9 mouse cellular contexts compared by ENCODE assay signal in the genomic region with DNA sequence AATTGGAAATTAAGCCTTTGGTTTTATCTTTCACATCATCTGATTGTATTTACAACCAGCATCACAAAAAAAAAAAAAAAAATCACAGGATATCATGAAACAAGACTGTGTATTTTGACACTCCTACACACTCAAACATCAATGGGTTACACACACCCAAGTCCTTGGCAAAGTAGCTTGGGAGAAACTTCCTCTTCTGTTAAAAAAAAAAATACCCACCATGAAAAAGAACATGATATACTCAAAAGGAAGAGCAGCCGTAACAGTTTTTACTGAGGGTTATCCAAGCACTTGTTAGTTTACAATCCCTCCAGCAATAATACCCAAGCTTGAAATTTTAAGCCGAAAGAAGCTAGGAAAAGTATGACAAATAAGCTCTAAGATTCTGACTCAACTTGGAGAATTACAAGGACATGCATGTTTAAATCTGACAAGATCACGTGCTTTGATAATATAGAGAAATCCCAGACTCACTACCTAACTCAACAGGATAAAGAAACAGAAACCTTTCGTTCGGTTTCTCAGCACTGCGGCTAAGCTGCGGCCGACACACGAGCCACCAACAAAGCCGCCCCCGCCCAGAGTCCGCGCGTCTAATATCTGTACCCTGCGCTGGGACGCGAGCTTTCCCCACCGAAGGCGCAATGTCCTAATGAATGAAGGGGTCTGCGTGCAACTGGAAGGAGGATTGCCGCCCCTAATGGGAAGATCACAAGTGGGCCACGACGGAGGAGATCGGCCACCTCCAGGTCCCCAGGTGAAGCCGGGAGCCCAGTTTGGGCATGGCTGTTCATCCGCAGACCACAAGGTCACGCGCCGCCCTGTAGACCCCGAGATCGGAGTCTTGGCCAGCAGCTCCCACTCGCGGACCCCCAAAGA. TPM values are rescaled to one million over a fixed set of nuclear protein-coding genes. Genes with fewer than 3 reads are reported as not detected.
DNase-seq lines count a peak whose midpoint lies in the region; ATAC-seq and TF ChIP-seq lines count a peak whose summit lies in the region.
"Had no signal": no experiment of that assay in that cellular context is flagged by ENCODE, and none has a peak within 500 bp of the region (broad histone marks: within the 10 kb centered on the region; RNA-seq: fewer than 3 reads in every experiment).

No protein-coding gene starts in this region.

- H3K27ac ChIP-seq in kidney, adult 2 months (ENCODE audit: insufficient read depth, low read depth, low read length), result 0 out of 2 replicates have a peak overlapping the region, but pooled peaks have one; percentile 1
- H3K27ac ChIP-seq in ES-Bruce4 (ENCODE audit: insufficient read depth, low read length), result peak overlapping the region; percentile 24; the same call in 1 of the 2 replicates
- H3K27ac ChIP-seq in hindbrain, postnatal 0 days, result peak overlapping the region; percentile 94
- peak overlapping the region; percentile 92 for H3K27ac ChIP-seq in midbrain, embryonic 12.5 days (replicated peaks)

- H3K9me3 ChIP-seq in ES-Bruce4 (replicated peaks; ENCODE audit: control insufficient read depth, insufficient read depth, low read length, poor library complexity, severe bottlenecking), result no peaks in the 10 kb centered on the region
- no peaks in the 10 kb centered on the region for H3K9me3 ChIP-seq in hindbrain, postnatal 0 days (ENCODE audit: low read length)
- no peaks in the 10 kb centered on the region for H3K9me3 ChIP-seq in midbrain, embryonic 12.5 days

- no peak for TF ChIP-seq CTCF in kidney, adult 2 months (conservative IDR thresholded peaks at IDR 0.05; ENCODE audit: insufficient read depth, insufficient read length, low read depth, low read length)
- no peak for TF ChIP-seq CTCF in ES-Bruce4 (IDR thresholded peaks at IDR 0.05; ENCODE audit: low read depth, low read length)
- no peak for TF ChIP-seq CTCF in hindbrain, postnatal 0 days (IDR thresholded peaks at IDR 0.05; ENCODE audit: low read depth)

- no peaks in the 10 kb centered on the region; the same call in 1 of the 2 replicates for H3K36me3 ChIP-seq in kidney, adult 2 months (ENCODE audit: control insufficient read depth, insufficient read depth, low read length)
- peaks cover 65% of the 10 kb centered on the region for H3K36me3 ChIP-seq in ES-Bruce4 (ENCODE audit: control insufficient read depth, insufficient read depth, low read length, poor library complexity, severe bottlenecking)
- H3K36me3 ChIP-seq in hindbrain, postnatal 0 days (ENCODE audit: insufficient read depth, low read length), result peaks cover 54% of the 10 kb centered on the region
- H3K36me3 ChIP-seq in midbrain, embryonic 12.5 days, result peaks cover 65% of the 10 kb centered on the region

- H3K9ac ChIP-seq in ES-Bruce4 (ENCODE audit: low read depth, poor library complexity, severe bottlenecking), result peak overlapping the region; percentile 99
- peak overlapping the region; percentile 83 for H3K9ac ChIP-seq in hindbrain, postnatal 0 days (replicated peaks; ENCODE audit: low read length)
- peak overlapping the region; percentile 92 for H3K9ac ChIP-seq in midbrain, embryonic 12.5 days (replicated peaks)

- H3K4me1 ChIP-seq in kidney, adult 2 months (ENCODE audit: control insufficient read depth, insufficient read depth, low read length), result peaks cover 5% of the 10 kb centered on the region
- H3K4me1 ChIP-seq in ES-Bruce4 (ENCODE audit: control insufficient read depth, insufficient read depth, low read length), result peaks cover 3% of the 10 kb centered on the region
- H3K4me1 ChIP-seq in hindbrain, postnatal 0 days (ENCODE audit: insufficient read depth, low read length), result peaks cover 15% of the 10 kb centered on the region
- H3K4me1 ChIP-seq in midbrain, embryonic 12.5 days, result peaks cover 42% of the 10 kb centered on the region

- TF ChIP-seq POLR2A in kidney, adult 2 months (IDR thresholded peaks at IDR 0.05; ENCODE audit: low read depth, low read length), result no peak
- TF ChIP-seq POLR2A in ES-Bruce4 (IDR thresholded peaks at IDR 0.05; ENCODE audit: insufficient read depth, low read length), result no peak

- no peak; the same call in 1 of the 2 replicates for ATAC-seq in hindbrain, postnatal 0 days
- ATAC-seq in midbrain, embryonic 12.5 days (ENCODE audit: low FRiP score, low read depth), result peak; percentile 1; the same call in 1 of the 2 replicates

- H3K27me3 ChIP-seq in kidney, adult 2 months (replicated peaks; ENCODE audit: control insufficient read depth, insufficient read depth, low read length), result no peaks in the 10 kb centered on the region
- H3K27me3 ChIP-seq in ES-Bruce4 (ENCODE audit: control insufficient read depth, insufficient read depth, low read length, poor library complexity, severe bottlenecking), result no peaks in the 10 kb centered on the region
- no peaks in the 10 kb centered on the region for H3K27me3 ChIP-seq in hindbrain, postnatal 0 days (ENCODE audit: insufficient read depth, low read length)
- H3K27me3 ChIP-seq in midbrain, embryonic 12.5 days, result no peaks in the 10 kb centered on the region

- DNase-seq in kidney, adult 2 months, result peak; percentile 16
- DNase-seq in kidney, adult 8-10 months, result no peak
- DNase-seq in embryo, embryonic 10.5 days (ENCODE audit: low spot score), result peak; percentile 58
- DNase-seq in hindbrain, postnatal 0 days (ENCODE audit: low spot score), result peak; percentile 38
- no peak for DNase-seq in gastrocnemius, adult 18-20 months (ENCODE audit: low spot score)
- DNase-seq in T-cell, adult 2 months (ENCODE audit: low spot score), result no peak

- no peak for TF ChIP-seq EP300 in ES-Bruce4 (IDR thresholded peaks at IDR 0.05; ENCODE audit: insufficient read depth, low read depth, low read length)

- peak overlapping the region; percentile 68 for H3K4me2 ChIP-seq in hindbrain, postnatal 0 days (ENCODE audit: low read depth, low read length)
- H3K4me2 ChIP-seq in midbrain, embryonic 12.5 days (replicated peaks), result peak overlapping the region; percentile 93

- H3K4me3 ChIP-seq in kidney, adult 2 months (ENCODE audit: insufficient read depth, low read depth, low read length), result peak overlapping the region; percentile 91
- peak overlapping the region; percentile 98 for H3K4me3 ChIP-seq in ES-Bruce4 (ENCODE audit: low read depth, low read length)
- H3K4me3 ChIP-seq in hindbrain, postnatal 0 days (ENCODE audit: low read length), result peak overlapping the region; percentile 89
- H3K4me3 ChIP-seq in midbrain, embryonic 12.5 days, result peak overlapping the region; percentile 96

- under 1% methylated on average over 33 of the region's 33 CpGs for WGBS in kidney, adult 2 months
- WGBS in hindbrain, postnatal 0 days, result under 1% methylated on average over 33 of the region's 33 CpGs
- WGBS in midbrain, embryonic 12.5 days, result 1% methylated on average over 33 of the region's 33 CpGs

RNA-seq across cellular contexts. Expression of a gene that starts 0.7 kb away (rescaled TPM):
- 39.3 and 39.4 TPM in 2 replicates for polyA plus RNA-seq in kidney, adult 2 months (2012; rRNA removed)
- 46.1 and 51.7 TPM in 2 replicates for polyA plus RNA-seq in ES-Bruce4 (2011; ENCODE audit: insufficient read depth, insufficient read length, low read depth, missing spikeins)
- total RNA-seq in hindbrain, postnatal 0 days (2014; rRNA removed), result 61.4 and 65.1 TPM in 2 replicates
- 60.9 and 67.8 TPM in 2 replicates for polyA plus RNA-seq in hindbrain, postnatal 0 days (2015; fragmentation: Nextera tagmentation; extraction: Ambion mirVana)
- 112 and 120 TPM in 2 replicates for polyA plus RNA-seq in midbrain, embryonic 12.5 days (2016; fragmentation: Nextera tagmentation; extraction: Ambion mirVana)
- total RNA-seq in gastrocnemius, adult 18-20 months (2021), result 10 to 100 TPM in 1 of 2 experiments, 1 to 10 TPM in 1; 9.2 to 11.2 TPM

RNA-seq across cellular contexts. Expression of a gene that starts 0.8 kb away (rescaled TPM):
- polyA plus RNA-seq in kidney, adult 2 months (2012; rRNA removed), result 29.7 and 38.5 TPM in 2 replicates
- polyA plus RNA-seq in ES-Bruce4 (2011; ENCODE audit: insufficient read depth, insufficient read length, low read depth, missing spikeins), result 500 and 515 TPM in 2 replicates
- total RNA-seq in hindbrain, postnatal 0 days (2014; rRNA removed), result 110 and 127 TPM in 2 replicates
- 426 and 453 TPM in 2 replicates for polyA plus RNA-seq in hindbrain, postnatal 0 days (2015; fragmentation: Nextera tagmentation; extraction: Ambion mirVana)
- polyA plus RNA-seq in midbrain, embryonic 12.5 days (2016; fragmentation: Nextera tagmentation; extraction: Ambion mirVana), result 869 and 888 TPM in 2 replicates
- 10 to 100 TPM; 20.0 to 26.0 TPM for total RNA-seq in gastrocnemius, adult 18-20 months (2021)

RNA-seq across cellular contexts. Expression of a gene that starts 10.4 kb away (rescaled TPM):
- not detected in 2 replicates for polyA plus RNA-seq in kidney, adult 2 months (2012; rRNA removed)
- not detected in 2 replicates for polyA plus RNA-seq in ES-Bruce4 (2011; ENCODE audit: insufficient read depth, insufficient read length, low read depth, missing spikeins)
- not detected in 2 replicates for total RNA-seq in hindbrain, postnatal 0 days (2014; rRNA removed)
- polyA plus RNA-seq in hindbrain, postnatal 0 days (2015; fragmentation: Nextera tagmentation; extraction: Ambion mirVana), result 1.1 and 3.1 TPM in 2 replicates
- 1.9 and 3.3 TPM in 2 replicates for polyA plus RNA-seq in midbrain, embryonic 12.5 days (2016; fragmentation: Nextera tagmentation; extraction: Ambion mirVana)
- total RNA-seq in gastrocnemius, adult 18-20 months (2021), result not detected
- total RNA-seq: neutrophil, adult 5-6 weeks had no signal

RNA-seq across cellular contexts. Expression of a gene that starts 12.8 kb away (rescaled TPM):
- 28.9 and 44.7 TPM in 2 replicates for polyA plus RNA-seq in kidney, adult 2 months (2012; rRNA removed)
- polyA plus RNA-seq in ES-Bruce4 (2011; ENCODE audit: insufficient read depth, insufficient read length, low read depth, missing spikeins), result 11.7 and 12.9 TPM in 2 replicates
- 32.0 and 34.0 TPM in 2 replicates for total RNA-seq in hindbrain, postnatal 0 days (2014; rRNA removed)
- 13.3 and 14.5 TPM in 2 replicates for polyA plus RNA-seq in hindbrain, postnatal 0 days (2015; fragmentation: Nextera tagmentation; extraction: Ambion mirVana)
- polyA plus RNA-seq in midbrain, embryonic 12.5 days (2016; fragmentation: Nextera tagmentation; extraction: Ambion mirVana), result 15.0 and 16.6 TPM in 2 replicates
- 10 to 100 TPM; 23.7 to 27.3 TPM for total RNA-seq in gastrocnemius, adult 18-20 months (2021)

RNA-seq across cellular contexts. Expression of a gene that starts 30.1 kb away (rescaled TPM):
- polyA plus RNA-seq in kidney, adult 2 months (2012; rRNA removed), result not detected in 2 replicates
- not detected in 2 replicates for polyA plus RNA-seq in ES-Bruce4 (2011; ENCODE audit: insufficient read depth, insufficient read length, low read depth, missing spikeins)
- not detected in 2 replicates for total RNA-seq in hindbrain, postnatal 0 days (2014; rRNA removed)
- polyA plus RNA-seq in hindbrain, postnatal 0 days (2015; fragmentation: Nextera tagmentation; extraction: Ambion mirVana), result not detected in 2 replicates
- polyA plus RNA-seq in midbrain, embryonic 12.5 days (2016; fragmentation: Nextera tagmentation; extraction: Ambion mirVana), result not detected in 2 replicates
- total RNA-seq in gastrocnemius, adult 18-20 months (2021), result not detected
- total RNA-seq: neutrophil, adult 5-6 weeks had no signal

Comparison
In these comparisons a context has a peak if more than half of its experiments do, and no peak if none do; other contexts are left out.
1. DNase-seq: peak in kidney, adult 2 months (single experiment), embryo, embryonic 10.5 days (single experiment) and hindbrain, postnatal 0 days (single experiment); none in kidney, adult 8-10 months (0 of 2), gastrocnemius, adult 18-20 months (single experiment) and T-cell, adult 2 months (single experiment).
2. H3K27ac ChIP-seq: peak in every context shown above with its lines; median percentile 94 in hindbrain, postnatal 0 days; 92 in midbrain, embryonic 12.5 days; 24 in ES-Bruce4; 1 in kidney, adult 2 months.
3. RNA of a gene that starts 0.8 kb away (polyA plus RNA-seq): 869 to 888 TPM in midbrain, embryonic 12.5 days, 500 to 515 TPM in ES-Bruce4 and 426 to 453 TPM in hindbrain, postnatal 0 days; 29.7 to 38.5 TPM in kidney, adult 2 months; every median in the first group is over 10 times any median in the second.
4. Peak in every context shown above with its lines, with median percentiles within 50 percentile points of each other: H3K4me3 ChIP-seq and H3K9ac ChIP-seq.